Mouse (Mus musculus): ENCODE results near the gene Aox1. TPM values are rescaled to one million over a fixed set of nuclear protein-coding genes. Genes with fewer than 3 reads are reported as not detected.
"Not testable (repeated sequence)": the region's sequence is repeated elsewhere in the genome, so short reads cannot be mapped to it uniquely, and the experiment has no call there.

The Aox1 gene
- 0.08 TPM in 2 replicates for polyA plus RNA-seq (2015; fragmentation: Nextera tagmentation; extraction: Ambion mirVana)

DNA sequence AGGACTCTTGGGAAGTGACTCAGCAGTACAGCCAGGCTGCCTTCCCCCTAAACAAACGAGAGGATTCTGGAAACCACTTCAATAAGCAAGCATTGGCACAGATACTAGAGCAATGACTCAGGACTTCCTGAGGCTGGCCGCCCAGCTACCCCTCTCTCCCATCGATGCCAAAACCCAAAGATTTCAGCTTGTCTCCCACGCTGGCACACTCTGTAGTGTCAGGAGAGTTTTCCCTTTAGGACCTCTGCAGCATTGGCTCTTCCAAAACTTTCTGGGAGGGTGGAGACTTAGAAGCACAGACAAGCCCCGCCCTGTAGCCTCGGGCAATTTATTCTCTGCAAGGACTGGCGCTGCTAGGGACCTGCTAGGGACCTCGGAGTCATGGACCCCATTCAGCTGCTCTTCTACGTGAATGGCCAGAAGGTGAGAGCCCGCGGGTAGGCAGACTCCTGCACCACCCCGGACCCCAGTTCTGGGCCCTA, at the start of gene Aox1:
Gene Aox1, plus strand, starts transcription at position 296 of the 482 bp plus-strand sequence.
- Histone ChIP-seq H3K4me3 (ENCODE audit: low read depth, low read length) (peak within 1 kb of the TSS; percentile 13), H3K4me2 (replicated peaks; ENCODE audit: low read depth) (peak within 1 kb of the TSS; percentile 56), H3K27ac (ENCODE audit: low read depth, low read length) (no peak within 1 kb of the TSS), H3K4me1 (replicated peaks; ENCODE audit: control insufficient read depth, insufficient read depth, low read length) (no peaks in the 10 kb centered on the region; the same call in 1 of the 2 replicates), H3K9ac (ENCODE audit: low read depth, low read length) (no peak within 1 kb of the TSS), H3K27me3 (replicated peaks; ENCODE audit: control insufficient read depth, insufficient read depth, low read length) (no peaks in the 10 kb centered on the region), H3K36me3 (ENCODE audit: control insufficient read depth, insufficient read depth) (no peaks in the 10 kb centered on the region), H3K9me3 (ENCODE audit: control insufficient read depth) (no peaks in the 10 kb centered on the region)
- no peak for TF ChIP-seq CTCF (IDR thresholded peaks at IDR 0.05; ENCODE audit: low read depth)
- WGBS = 13% methylated on average over 12 of the region's 12 CpGs
- ATAC-seq = no peak

GRCm38 (mm10) chr1:57989052-57989600, 40.6 kb upstream of the Aox1 start:
- WGBS = 74% methylated on average over 6 of the region's 6 CpGs
- no peak overlapping the region for H3K27ac ChIP-seq (ENCODE audit: low read depth, low read length)
- H3K4me2 ChIP-seq (replicated peaks; ENCODE audit: low read depth) = no peak overlapping the region
- no peaks in the 10 kb centered on the region for H3K36me3 ChIP-seq (ENCODE audit: control insufficient read depth, insufficient read depth)
- no peak for TF ChIP-seq CTCF (IDR thresholded peaks at IDR 0.05; ENCODE audit: low read depth)
- ATAC-seq = no peak
- no peak overlapping the region for H3K4me3 ChIP-seq (ENCODE audit: low read depth, low read length)
- no peaks in the 10 kb centered on the region for H3K4me1 ChIP-seq (replicated peaks; ENCODE audit: control insufficient read depth, insufficient read depth, low read length)
- no peaks in the 10 kb centered on the region for H3K9me3 ChIP-seq (ENCODE audit: control insufficient read depth)
- no peak overlapping the region for H3K9ac ChIP-seq (ENCODE audit: low read depth, low read length)
- no peaks in the 10 kb centered on the region for H3K27me3 ChIP-seq (replicated peaks; ENCODE audit: control insufficient read depth, insufficient read depth, low read length)

- no peak for ATAC-seq
- no peak overlapping the region for H3K9ac ChIP-seq (ENCODE audit: low read depth, low read length)
- H3K9me3 ChIP-seq (ENCODE audit: control insufficient read depth) = no peaks in the 10 kb centered on the region
- no peaks in the 10 kb centered on the region for H3K27me3 ChIP-seq (replicated peaks; ENCODE audit: control insufficient read depth, insufficient read depth, low read length)
- no peak overlapping the region for H3K4me3 ChIP-seq (ENCODE audit: low read depth, low read length)
- TF ChIP-seq CTCF (IDR thresholded peaks at IDR 0.05; ENCODE audit: low read depth) = no peak
- H3K27ac ChIP-seq (ENCODE audit: low read depth, low read length) = no peak overlapping the region
- no peak overlapping the region for H3K4me2 ChIP-seq (replicated peaks; ENCODE audit: low read depth)
- 73% methylated on average over 2 of the region's 2 CpGs for WGBS
- no peaks in the 10 kb centered on the region for H3K36me3 ChIP-seq (ENCODE audit: control insufficient read depth, insufficient read depth)
- no peaks in the 10 kb centered on the region for H3K4me1 ChIP-seq (replicated peaks; ENCODE audit: control insufficient read depth, insufficient read depth, low read length)
Measured at GRCm38 (mm10) chr1:57991277-57991676, 38.5 kb upstream of the Aox1 start.

DNA sequence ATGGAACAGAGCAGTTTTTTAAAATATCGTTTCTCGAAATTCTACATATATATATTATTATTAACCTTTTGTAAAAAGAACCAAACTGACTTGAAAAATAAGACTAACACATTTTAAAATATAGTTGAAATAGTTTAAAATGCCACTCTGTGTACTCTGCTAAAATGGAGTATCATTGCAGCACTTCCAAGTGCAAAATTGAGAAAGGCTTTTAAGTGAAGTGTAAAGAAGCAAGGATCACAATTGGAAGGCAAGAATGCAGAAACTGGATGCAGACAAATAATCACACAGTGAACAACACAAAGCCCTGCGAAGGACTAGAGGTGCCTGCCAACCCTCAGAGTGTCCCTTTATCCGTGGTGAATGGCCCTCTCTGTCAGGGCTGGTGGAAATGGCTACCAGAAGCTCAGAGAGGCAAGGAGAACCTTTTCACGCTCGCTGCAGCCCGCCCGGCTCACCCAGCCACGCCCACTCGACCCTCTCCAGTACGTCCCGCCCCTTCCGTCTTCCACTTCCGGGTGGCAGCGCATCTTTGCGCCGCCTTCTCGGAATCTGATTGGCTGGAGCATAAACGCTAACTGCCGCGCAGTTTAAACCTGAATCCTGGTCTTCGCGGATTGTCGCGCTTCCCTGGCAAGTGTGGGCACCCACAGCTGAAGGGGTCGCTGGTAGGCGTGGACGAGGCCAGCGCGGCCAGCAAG, 34.1 kb upstream of the Aox1 start, which contains the start of gene Sgo2a:
Gene Sgo2a, plus strand, starts transcription at position 540 of the 701 bp plus-strand sequence.
- no peaks in the 10 kb centered on the region for H3K9me3 ChIP-seq (ENCODE audit: control insufficient read depth)
- no peaks in the 10 kb centered on the region for H3K27me3 ChIP-seq (replicated peaks; ENCODE audit: control insufficient read depth, insufficient read depth, low read length)
- peak; percentile 94 for ATAC-seq
- 6% methylated on average over 30 of the region's 30 CpGs for WGBS
- peak within 1 kb of the TSS; percentile 78 for H3K4me3 ChIP-seq (ENCODE audit: low read depth, low read length)
- no peaks in the 10 kb centered on the region for H3K36me3 ChIP-seq (ENCODE audit: control insufficient read depth, insufficient read depth)
- H3K27ac ChIP-seq (ENCODE audit: low read depth, low read length) = no peak within 1 kb of the TSS; the same call in 1 of the 2 replicates
- peak within 1 kb of the TSS; percentile 61 for H3K9ac ChIP-seq (ENCODE audit: low read depth, low read length)
- TF ChIP-seq CTCF (IDR thresholded peaks at IDR 0.05; ENCODE audit: low read depth) = no peak
- H3K4me1 ChIP-seq (replicated peaks; ENCODE audit: control insufficient read depth, insufficient read depth, low read length) = no peaks in the 10 kb centered on the region; the same call in 1 of the 2 replicates
- peak within 1 kb of the TSS; percentile 90 for H3K4me2 ChIP-seq (replicated peaks; ENCODE audit: low read depth)

- under 1% methylated on average over 29 of the region's 29 CpGs for WGBS
Measured at GRCm38 (mm10) chr1:57996133-57996615, 33.6 kb upstream of the Aox1 start.

DNA sequence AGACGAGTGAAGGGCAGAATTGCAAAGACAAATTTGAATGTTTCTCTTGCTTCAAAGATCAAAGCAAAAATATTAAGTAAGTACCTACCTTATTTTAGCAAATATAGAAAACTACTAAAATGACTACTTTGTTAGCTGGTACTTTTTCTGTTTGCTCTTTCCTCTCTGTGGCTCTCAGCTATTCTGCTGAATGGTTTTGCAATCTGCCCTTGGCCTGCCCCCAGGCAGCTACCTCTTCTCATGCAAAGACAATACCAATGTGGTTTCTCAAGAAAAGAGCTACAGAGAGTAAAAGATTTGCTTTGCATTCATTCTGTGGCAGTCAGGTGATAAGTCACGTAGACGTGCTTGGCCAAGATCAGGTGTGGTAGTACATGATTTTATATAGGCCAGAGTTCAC, 31.6 kb upstream of the Aox1 start:
- TF ChIP-seq CTCF (IDR thresholded peaks at IDR 0.05; ENCODE audit: low read depth) = no peak
- no peaks in the 10 kb centered on the region for H3K9me3 ChIP-seq (ENCODE audit: control insufficient read depth)
- peak; percentile 64 for ATAC-seq
- no peaks in the 10 kb centered on the region for H3K27me3 ChIP-seq (replicated peaks; ENCODE audit: control insufficient read depth, insufficient read depth, low read length)
- H3K4me2 ChIP-seq (replicated peaks; ENCODE audit: low read depth) = 0 out of 2 replicates have a peak overlapping the region, but pooled peaks have one; percentile 4
- H3K9ac ChIP-seq (ENCODE audit: low read depth, low read length) = no peak overlapping the region
- 53% methylated on average over 3 of the region's 3 CpGs for WGBS
- no peak overlapping the region for H3K4me3 ChIP-seq (ENCODE audit: low read depth, low read length)
- peak overlapping the region; percentile 36; the same call in 1 of the 2 replicates for H3K27ac ChIP-seq (ENCODE audit: low read depth, low read length)
- no peaks in the 10 kb centered on the region for H3K36me3 ChIP-seq (ENCODE audit: control insufficient read depth, insufficient read depth)
- H3K4me1 ChIP-seq (replicated peaks; ENCODE audit: control insufficient read depth, insufficient read depth, low read length) = no peaks in the 10 kb centered on the region; the same call in 1 of the 2 replicates

More at GRCm38 (mm10) chr1:57996133-57996615, 33.6 kb upstream of the Aox1 start:
- Histone ChIP-seq H3K4me2 (replicated peaks; ENCODE audit: low read depth) (peak overlapping the region; percentile 90), H3K4me1 (replicated peaks; ENCODE audit: control insufficient read depth, insufficient read depth, low read length) (no peaks in the 10 kb centered on the region; the same call in 1 of the 2 replicates), H3K9me3 (ENCODE audit: control insufficient read depth) (no peaks in the 10 kb centered on the region), H3K4me3 (ENCODE audit: low read depth, low read length) (peak overlapping the region; percentile 78), H3K36me3 (ENCODE audit: control insufficient read depth, insufficient read depth) (no peaks in the 10 kb centered on the region), H3K27me3 (replicated peaks; ENCODE audit: control insufficient read depth, insufficient read depth, low read length) (no peaks in the 10 kb centered on the region), H3K27ac (ENCODE audit: low read depth, low read length) (no peak overlapping the region; the same call in 1 of the 2 replicates), H3K9ac (ENCODE audit: low read depth, low read length) (peak overlapping the region; percentile 61)
- peak; percentile 64 for ATAC-seq
- TF ChIP-seq CTCF (IDR thresholded peaks at IDR 0.05; ENCODE audit: low read depth) = no peak

- H3K9me3 ChIP-seq (ENCODE audit: control insufficient read depth); H3K9ac ChIP-seq (ENCODE audit: low read depth, low read length); H3K27ac ChIP-seq (ENCODE audit: low read depth, low read length); H3K27me3 ChIP-seq (replicated peaks; ENCODE audit: control insufficient read depth, insufficient read depth, low read length); H3K36me3 ChIP-seq (ENCODE audit: control insufficient read depth, insufficient read depth); ATAC-seq; H3K4me1 ChIP-seq (replicated peaks; ENCODE audit: control insufficient read depth, insufficient read depth, low read length); H3K4me3 ChIP-seq (ENCODE audit: low read depth, low read length); H3K4me2 ChIP-seq (replicated peaks; ENCODE audit: low read depth): not testable (repeated sequence)
- 94% methylated on average over 6 of the region's 7 CpGs for WGBS
Measured at GRCm38 (mm10) chr1:58006388-58006787, 23.3 kb upstream of the Aox1 start.

Measured in intestine, postnatal 0 days (tissue).